7 mouse cellular contexts compared by ENCODE assay signal in the genomic region with DNA sequence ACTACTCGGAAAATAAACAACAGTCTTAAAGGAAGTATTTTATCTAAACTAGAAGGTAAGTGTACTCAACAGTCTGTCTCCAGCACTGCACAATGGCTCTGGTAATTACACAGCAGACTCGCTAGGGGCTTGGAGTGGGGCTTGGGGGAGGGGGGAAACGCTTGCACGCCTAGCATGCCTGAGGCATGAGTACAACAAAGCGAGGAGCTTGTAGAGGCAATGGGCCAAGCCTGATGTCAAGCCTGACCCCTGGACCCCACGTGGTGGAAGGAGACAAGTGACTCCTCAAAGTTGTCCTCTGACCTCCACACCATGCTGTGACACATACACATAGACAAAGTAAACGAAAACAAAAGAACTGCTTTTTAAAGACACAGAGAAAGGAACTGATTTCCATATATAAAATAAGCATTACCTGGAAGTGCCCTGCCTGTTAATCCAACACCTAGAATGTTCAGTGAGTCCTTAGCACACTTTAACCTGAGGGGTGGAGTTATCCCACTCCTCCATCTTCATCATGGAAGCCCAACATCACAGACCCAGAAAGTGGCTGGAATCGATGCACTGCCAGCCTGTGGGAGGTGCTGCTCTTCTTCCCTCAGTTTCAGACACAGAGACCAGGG. TPM values are rescaled to one million over a fixed set of nuclear protein-coding genes. Genes with fewer than 3 reads are reported as not detected.
A peak's percentile ranks its signal among the peaks of the same experiment; 100 is the strongest.
DNase-seq lines count a peak whose midpoint lies in the region.

No protein-coding gene starts in this region.

- H3K9me3 ChIP-seq in embryonic facial prominence, embryonic 10.5 days = no peaks in the 10 kb centered on the region

- H3K4me3 ChIP-seq in embryonic facial prominence, embryonic 10.5 days = no peak overlapping the region

- peak; percentile 89 for DNase-seq in Muller cell, postnatal 12 days (ENCODE audit: inconsistent ontology term)
- DNase-seq in embryonic facial prominence, embryonic 10.5 days (ENCODE audit: low spot score) = peak; percentile 78
- DNase-seq in kidney, adult 9 months = peak; percentile 38
- DNase-seq in lung, postnatal 36 days = peak; percentile 30
- DNase-seq in c-Kit-positive CD71-positive TER-119-positive erythroid progenitor cells, embryonic 14.5 days (ENCODE audit: low spot score) = no peak
- DNase-seq in spleen, postnatal 14 days (ENCODE audit: low spot score in 2 of 2) = no peak
- no peak for DNase-seq in urinary bladder, postnatal 10 days (ENCODE audit: low spot score)

- WGBS in embryonic facial prominence, embryonic 10.5 days = 20% methylated on average over 8 of the region's 8 CpGs

- H3K27ac ChIP-seq in embryonic facial prominence, embryonic 10.5 days (replicated peaks) = peak overlapping the region; percentile 70

- peaks cover 76% of the 10 kb centered on the region for H3K4me1 ChIP-seq in embryonic facial prominence, embryonic 10.5 days

- H3K36me3 ChIP-seq in embryonic facial prominence, embryonic 10.5 days (replicated peaks) = peaks cover 19% of the 10 kb centered on the region

- H3K27me3 ChIP-seq in embryonic facial prominence, embryonic 10.5 days (replicated peaks; ENCODE audit: low read depth, poor library complexity, severe bottlenecking) = no peaks in the 10 kb centered on the region

RNA-seq across cellular contexts. Expression of a gene that starts 45.6 kb away (rescaled TPM):
- polyA plus RNA-seq in embryonic facial prominence, embryonic 10.5 days (2016; fragmentation: Nextera tagmentation; extraction: Ambion mirVana) = 82.6 and 84.7 TPM in 2 replicates

Comparison
In these comparisons a context has a peak if more than half of its experiments do, and no peak if none do; other contexts are left out.
1. DNase-seq: peak in Muller cell, postnatal 12 days (single experiment), embryonic facial prominence, embryonic 10.5 days (single experiment), kidney, adult 9 months (single experiment) and lung, postnatal 36 days (single experiment); none in c-Kit-positive CD71-positive TER-119-positive erythroid progenitor cells, embryonic 14.5 days (single experiment), spleen, postnatal 14 days (0 of 2) and urinary bladder, postnatal 10 days (single experiment).